Mouse (Mus musculus) c-Kit-negative CD71-positive TER-119-positive erythroid progenitor cells, embryonic 14.5 days (primary cell): Measurements from ENCODE around the gene Ralgps1.

Experiments
- DNase-seq: peaks from one replicate; pipeline ENCODE4 v3.0.0-alpha.2; 2013; ENCODE audit warnings: low read depth, low spot score

Ralgps1 gene

DNA sequence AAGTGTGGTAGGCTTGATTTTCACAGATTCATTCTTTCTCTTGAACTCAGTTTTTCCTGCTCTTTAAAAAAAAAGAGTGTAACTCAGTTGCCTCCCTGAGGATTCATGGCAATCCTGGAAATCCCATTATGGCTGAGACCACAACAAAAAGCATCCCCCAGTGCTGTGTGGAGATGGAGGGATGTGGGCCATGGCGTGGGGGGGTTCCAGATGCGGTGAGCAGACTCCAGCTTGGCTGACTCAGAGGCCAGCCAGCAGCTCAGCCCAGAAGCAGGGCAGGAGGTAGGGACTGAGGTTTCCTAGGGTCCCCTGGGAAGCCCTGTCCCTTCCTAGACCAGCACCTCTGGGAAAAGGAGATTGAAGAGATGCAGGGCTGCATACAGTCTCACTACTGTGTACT is 194.4 kb downstream of the Ralgps1 start:
- no peak for DNase-seq

DNA sequence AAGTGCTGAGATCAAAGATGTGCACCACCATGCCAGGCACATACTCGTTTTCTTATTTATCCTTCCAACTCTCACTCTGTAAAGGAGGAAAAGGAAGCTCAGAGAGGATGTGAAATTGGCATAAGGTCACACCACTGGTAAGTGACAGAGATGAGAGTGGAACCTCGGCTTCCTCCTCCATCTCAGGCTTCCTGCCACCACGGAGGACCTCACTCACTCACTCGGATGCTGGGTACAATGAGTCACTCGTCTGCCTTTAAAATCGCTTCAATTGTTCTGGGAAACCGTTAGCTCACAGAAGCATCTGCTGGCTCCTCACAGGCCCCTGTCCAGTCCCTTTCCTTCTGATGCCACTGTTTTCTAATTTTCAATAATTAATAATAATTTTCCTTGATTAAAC is 194.8 kb downstream of the Ralgps1 start:
- DNase-seq: no peak

DNA sequence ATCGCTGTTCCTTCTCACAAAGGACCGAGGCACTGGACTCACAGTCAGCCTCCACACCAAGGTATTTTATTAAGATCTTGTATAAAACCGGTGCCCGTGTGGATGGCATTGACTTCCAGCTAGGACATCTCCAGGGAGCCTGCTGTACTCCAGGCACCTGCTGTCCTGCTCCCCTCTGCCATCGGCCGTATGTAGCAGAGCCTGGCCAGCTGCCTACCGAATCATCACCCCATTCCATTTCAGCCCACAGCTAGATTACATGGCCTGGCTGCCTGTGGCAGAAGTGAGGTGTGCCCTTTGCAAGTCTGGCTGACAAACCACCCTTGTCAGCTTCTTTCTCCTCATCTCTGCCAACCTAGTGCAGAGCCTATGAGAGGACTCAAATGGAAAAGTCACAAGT is 197.6 kb downstream of the Ralgps1 start:
- no peak for DNase-seq

GRCm38 (mm10) chr2:33173126-33173525 is 198.2 kb downstream of the Ralgps1 start:
- no peak for DNase-seq

DNA sequence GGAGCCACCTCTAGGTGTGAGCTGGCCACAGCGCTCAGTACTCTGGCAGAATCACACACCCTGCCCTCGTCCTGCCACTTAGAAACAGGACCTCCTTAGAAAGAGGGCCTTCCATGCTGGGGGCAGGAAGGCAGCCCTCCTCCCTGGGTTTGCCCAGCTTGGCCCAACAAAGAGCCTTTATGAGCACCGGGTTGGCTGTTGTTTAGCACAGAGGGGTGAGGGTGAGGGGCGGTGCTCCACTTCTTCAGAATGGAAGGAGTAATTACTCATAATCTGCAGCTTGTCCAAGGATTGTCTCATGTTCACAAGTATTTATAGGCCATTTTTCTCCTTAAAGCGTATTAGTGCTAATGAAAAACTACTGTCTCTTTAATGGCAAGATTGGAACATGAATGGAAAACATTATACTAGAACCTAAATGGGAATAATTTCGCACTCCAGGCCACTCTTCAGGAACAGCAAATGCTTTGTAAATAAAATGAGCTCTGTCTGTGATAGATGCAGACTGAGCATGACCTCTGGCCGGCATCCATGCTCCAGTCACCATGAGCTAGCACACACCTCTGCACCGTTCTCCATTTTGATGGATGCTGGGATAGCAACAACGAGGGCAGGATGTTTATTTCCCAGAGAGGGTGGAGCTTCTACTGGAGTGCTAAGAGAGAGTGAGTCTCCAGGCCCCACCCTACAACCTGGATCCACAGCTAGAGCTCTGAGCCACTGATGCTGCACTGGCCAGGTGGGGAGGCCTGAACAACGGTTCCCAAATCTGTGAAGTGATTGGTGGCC is 200.3 kb downstream of the Ralgps1 start:
- no peak for DNase-seq

DNA sequence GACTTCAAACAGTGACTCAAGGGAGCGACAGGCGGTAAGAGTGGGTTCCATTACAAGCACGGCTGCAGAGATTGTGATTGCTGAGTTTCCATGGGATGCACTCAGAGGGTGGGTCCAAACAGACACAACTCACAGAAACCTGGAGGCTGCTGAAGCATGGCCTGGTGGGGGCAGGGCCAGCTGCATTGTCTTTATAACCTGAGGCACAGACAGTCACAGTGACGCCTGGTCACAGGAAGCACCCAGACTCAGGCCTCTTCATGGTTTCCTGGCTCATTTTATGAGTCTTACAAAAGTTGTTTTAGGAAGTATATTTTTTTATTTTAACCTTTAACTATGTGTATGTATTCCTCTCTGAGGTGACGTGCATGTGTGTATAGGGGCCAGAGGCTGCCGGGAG is 201.8 kb downstream of the Ralgps1 start:
- DNase-seq: no peak

DNA sequence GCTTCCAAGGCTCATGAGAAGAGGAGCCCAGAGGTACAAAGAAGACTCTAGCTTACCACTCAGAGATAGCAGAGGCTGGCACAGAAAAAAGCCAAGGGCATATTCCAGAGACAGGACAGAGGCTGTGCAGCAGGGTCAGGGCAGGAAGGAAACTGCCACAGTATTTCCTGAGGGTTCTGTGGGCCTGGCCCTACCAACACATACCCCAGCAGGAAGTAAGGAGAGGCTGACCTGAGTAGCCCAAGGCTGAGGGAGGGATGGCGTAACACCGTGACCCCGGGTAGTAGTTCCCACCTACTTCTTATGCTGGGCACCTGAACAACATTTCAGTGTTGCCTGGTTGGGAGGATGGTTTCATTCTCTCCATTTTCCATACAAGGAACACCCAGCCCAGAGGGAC is 204.2 kb downstream of the Ralgps1 start:
- no peak for DNase-seq

GRCm38 (mm10) chr2:33165710-33166374 is 205.4 kb downstream of the Ralgps1 start:
- DNase-seq: no peak

DNA sequence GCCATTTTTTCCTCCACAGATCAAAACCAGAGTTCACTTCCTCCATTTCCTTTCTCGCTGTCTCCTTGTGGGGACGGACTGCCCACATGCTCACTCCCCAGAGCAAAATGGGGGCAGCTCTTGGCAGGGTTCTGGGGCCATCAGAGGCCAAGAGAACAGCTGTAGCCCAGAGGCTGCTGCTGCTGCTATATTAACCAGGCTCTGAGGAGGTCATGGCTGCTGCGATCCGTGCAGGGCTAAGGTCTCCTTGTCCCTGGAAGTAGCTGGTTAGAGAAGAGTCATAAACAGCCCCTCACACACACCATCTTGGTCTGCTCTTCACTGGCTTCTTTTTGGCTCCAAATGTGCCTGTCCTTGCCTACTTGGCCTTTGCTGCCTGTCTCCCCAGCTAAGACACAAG is 206.1 kb downstream of the Ralgps1 start:
- DNase-seq: no peak

DNA sequence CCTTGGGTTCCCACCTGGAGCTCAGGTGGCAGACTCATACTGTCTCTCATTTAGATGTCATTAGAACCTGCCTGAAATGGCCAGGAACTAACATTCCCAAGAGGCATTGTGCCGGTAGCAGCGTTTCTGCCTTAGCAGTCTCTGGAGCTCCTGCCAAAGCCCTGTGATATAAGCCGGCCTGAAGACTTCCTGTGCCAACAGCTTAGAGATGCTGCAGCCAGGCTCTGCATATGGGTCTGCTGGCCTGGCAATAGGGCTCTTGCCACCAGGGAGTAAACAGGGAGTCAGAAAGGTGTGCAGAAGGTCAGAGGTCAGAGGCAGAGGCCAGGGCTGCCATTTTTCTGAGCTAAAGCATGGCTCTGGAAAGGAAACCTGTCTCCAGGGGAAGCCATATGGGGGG is 206.6 kb downstream of the Ralgps1 start:
- DNase-seq: no peak

DNA sequence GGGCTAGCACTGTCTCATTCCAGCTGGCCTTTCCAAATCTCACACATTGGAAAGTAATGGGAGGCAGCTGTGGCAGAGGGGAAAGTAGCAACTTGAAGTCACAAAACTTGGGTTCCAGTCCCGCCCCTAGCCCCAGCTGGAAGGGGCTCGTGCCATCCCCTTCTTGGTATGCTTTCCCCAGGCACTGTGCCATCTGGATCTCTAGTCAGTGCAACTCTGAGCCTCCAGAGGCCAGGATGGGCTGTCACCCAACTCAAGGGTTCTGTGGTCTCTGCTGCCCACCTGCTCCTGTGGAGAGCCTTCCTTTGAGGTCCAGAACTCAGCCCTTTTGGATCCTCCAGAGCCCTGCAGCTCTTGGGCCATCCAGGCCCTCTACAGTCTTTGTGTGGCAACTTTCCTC is 209.2 kb downstream of the Ralgps1 start:
- DNase-seq: no peak

- no peak for DNase-seq
Measured at GRCm38 (mm10) chr2:33160326-33160973, 210.8 kb downstream of the Ralgps1 start.

- DNase-seq: no peak
Measured at GRCm38 (mm10) chr2:33159593-33159992, 211.7 kb downstream of the Ralgps1 start.

DNA sequence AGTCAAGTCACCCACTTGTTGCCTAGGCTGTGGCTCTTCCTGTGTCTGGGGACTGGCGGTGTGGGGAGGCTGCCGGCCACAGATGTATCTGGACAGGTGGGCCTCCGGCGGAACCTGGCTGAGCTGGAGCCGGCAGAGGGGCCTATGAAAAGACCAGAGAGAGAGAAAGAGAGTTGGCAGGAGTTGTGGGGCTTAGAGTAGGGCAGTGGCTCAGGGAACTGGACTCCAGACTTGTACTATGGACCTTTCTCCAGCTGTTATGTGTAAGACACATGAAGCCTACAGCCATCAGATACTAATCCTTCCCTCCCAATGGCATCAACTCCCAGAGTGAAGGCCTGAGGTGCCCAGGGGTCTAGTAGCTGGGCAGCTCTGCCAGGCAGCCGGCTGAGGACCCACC is 212.4 kb downstream of the Ralgps1 start:
- DNase-seq: no peak

- no peak for DNase-seq
Measured at GRCm38 (mm10) chr2:33156283-33156781, 215.0 kb downstream of the Ralgps1 start.

- peak; percentile 17 for DNase-seq
Measured at GRCm38 (mm10) chr2:33154751-33155372, 216.4 kb downstream of the Ralgps1 start.

- DNase-seq: no peak
Measured at GRCm38 (mm10) chr2:33146994-33147393, 224.3 kb downstream of the Ralgps1 start.

DNA sequence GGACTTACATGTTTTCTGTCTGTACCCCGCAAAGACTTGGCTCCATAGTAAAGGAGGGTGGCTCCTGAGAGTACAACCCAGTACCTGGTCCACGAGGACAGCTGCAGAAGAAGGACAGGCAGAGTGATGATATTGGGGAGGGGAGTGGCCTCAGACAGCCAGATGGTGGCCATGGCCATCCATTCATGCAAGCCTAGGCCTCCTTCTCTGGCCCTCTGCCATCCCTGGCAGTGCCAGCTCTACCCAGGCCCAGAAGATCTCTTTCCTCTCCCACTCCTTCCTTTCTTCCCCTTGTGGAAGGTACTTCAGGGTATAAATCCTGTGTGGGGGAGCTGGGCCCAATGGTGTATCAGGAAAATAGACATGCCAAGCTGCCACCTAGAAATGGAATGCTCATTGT is 228.0 kb downstream of the Ralgps1 start:
- no peak for DNase-seq

- DNase-seq: no peak
Measured at GRCm38 (mm10) chr2:33138491-33138890, 232.8 kb downstream of the Ralgps1 start.

- no peak for DNase-seq
Measured at GRCm38 (mm10) chr2:33137731-33138130, 233.6 kb downstream of the Ralgps1 start.

- no peak for DNase-seq
Measured at GRCm38 (mm10) chr2:33137244-33137643, 234.0 kb downstream of the Ralgps1 start.

- no peak for DNase-seq
Measured at GRCm38 (mm10) chr2:33136366-33136765, 234.9 kb downstream of the Ralgps1 start.
